Mouse (Mus musculus) layer of hippocampus, adult 18-20 months (tissue): ENCODE results near the gene Vps11. TPM values are rescaled to one million over a fixed set of nuclear protein-coding genes. Genes with fewer than 3 reads are reported as not detected.
"Not testable (repeated sequence)": the region's sequence is repeated elsewhere in the genome, so short reads cannot be mapped to it uniquely, and the experiment has no call there.

Experiments used
- DNase-seq, 2 experiments: peaks; one replicate each; pipeline ENCODE4 v3.0.0; 2022; ENCODE audit warnings: low spot score in 2 of 2
- total RNA-seq, 2 experiments: library from RNA; stranded (reverse); gene quantifications; 2 replicates each; pipeline ENCODE4 v1.2.3; 2021

Vps11 gene
- total RNA-seq, 2 experiments from 2014 or later, result 54.9 to 56.6 TPM

- DNase-seq, result no peak
Measured at GRCm38 (mm10) chr9:44336093-44336406, 25.4 kb downstream of the Vps11 start.

DNA sequence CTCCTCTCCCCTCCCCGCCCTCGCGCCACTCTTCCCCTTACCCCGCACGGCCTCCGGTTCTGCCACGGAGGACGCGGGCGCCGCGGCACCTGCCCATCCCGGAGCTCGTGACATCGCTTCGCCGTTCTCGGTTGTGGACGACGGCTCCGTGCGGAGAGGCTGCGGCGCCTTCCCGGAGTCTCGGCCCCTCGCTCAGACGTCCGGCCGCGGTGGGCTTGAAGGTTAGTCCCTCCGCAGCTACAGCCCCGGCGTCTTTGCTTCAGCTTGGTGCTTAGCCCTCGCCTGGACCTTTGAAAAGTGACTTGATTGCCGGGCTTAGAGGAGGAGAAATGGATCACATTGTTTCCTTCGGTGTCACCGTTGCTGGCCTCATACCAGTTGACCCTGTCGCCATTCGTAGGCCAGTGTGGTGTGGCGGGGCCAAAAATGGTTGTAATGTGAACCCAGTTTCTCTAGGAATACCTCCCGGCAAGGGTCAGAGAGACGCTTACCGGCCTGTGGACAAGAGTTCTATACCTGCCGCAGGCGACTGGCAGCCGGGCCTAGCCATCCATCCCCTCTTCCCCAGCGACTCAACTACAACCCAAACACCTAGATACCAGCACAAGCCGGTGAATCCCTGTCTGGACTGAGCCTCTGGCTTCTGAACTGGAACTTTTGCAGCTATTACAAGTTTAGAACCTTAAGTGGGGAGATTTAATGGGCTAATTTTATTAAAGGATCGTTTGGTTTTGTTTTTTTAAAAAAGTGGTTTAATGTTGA is 26.0 kb downstream of the Vps11 start:
- DNase-seq, result no peak

- DNase-seq, result peak; percentile 98 to 99
Measured at GRCm38 (mm10) chr9:44334396-44335330, 26.8 kb downstream of the Vps11 start, which contains the start of gene H2afx. Gene H2afx (plus strand): TSS chr9:44334694.

DNA sequence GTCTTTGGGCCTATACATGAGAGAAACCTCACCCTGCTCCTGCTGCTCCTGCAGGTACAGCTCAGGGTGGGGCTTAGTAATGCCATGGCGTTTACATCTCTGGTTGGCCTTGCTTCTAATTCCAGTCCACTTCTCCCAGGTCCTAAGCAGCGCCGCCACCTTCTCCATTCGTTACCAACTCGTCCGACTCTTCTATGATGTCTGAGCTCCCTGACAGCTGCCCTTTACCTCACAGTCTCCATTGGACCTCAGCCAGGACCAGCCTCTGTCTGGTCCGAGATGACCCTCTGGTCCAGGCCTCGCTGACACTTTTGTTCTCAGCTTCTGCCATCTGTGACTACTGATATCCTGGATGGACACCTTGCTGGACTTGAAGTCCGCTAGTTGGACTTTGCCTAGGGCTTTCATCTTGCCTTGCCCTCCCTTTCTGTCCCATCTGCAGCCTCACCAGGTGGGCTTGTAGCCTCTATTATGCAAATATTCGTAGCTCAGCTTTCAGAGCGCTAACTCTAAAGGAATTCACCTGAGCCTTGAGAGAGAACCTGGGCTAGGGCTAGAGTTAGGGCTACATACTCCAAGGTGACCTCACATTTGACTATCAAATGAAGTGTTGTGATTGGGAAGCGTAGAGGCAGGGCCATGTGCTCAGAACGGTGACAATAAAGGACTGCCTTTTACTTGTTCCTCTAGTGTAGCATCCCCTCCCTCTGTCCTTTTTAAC is 28.4 kb downstream of the Vps11 start:
- no peak for DNase-seq

DNA sequence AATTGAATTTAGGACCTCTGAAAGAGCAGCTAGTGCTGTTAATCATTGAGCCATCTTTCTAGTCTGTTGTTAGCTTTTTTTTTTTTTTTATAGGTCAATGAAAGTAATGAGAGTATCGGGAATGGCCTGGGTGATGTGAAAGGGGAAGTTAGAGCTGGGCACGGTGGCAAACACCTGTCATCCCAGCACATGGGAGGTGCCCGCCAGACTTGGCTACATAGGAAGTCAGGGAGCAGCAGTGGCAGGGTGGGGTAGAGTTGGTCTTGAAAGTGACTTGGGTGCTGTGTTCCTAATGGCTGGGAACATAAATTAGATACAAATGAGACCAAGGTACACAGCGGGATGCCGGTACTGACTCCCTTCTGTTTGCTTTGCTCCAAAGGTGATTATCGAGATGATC is 30.7 kb downstream of the Vps11 start:
- no peak for DNase-seq

DNA sequence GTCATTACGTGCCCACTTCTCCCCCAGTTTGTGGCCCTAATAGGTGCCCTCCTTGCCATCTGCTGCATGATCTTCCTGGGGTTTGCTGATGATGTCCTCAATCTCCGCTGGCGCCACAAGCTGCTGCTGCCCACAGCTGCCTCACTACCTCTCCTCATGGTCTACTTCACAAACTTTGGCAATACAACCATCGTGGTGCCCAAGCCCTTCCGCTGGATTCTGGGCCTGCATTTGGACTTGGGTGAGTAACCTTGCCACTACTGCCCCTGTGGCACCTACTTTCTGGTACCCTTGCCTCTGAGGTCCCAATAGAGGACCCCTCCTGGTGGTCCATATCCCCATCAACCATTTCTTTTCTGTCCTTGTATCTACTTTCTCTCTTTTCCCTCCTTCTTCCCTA is 33.5 kb downstream of the Vps11 start:
- DNase-seq, result no peak

- no peak for DNase-seq
Measured at GRCm38 (mm10) chr9:44327064-44327711, 34.3 kb downstream of the Vps11 start.

GRCm38 (mm10) chr9:44326371-44327063 is 35.0 kb downstream of the Vps11 start:
- peak; percentile 82 to 92 for DNase-seq

DNA sequence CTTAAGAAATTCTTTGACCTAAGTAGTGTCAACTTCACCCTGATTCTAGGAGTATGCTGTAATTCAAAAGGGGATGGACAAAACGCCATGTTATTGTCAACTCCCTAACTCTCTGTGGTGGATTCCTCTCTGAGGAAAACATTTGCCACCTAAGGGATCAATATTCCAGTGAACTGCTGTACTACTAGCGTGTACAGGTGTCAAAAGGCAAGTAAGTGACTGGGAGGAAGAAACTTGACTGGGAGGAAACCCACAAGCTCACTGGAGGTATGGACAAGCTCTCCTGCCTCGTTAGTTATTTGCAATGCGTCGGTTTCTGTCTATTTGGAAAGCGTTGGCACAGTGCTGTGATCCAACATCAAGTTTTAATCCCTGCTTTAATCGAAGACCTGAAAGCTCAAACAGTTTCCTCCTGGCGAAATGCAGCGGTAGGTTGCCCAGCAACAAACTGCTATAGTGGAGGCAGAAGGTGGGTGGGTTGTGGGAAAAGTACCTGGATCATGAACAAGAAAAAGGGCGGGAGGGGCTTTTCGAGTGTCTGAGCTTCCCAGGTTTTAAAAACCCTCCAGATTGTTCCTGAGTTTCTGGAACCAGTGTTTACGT is 35.6 kb downstream of the Vps11 start, which contains the start of gene Dpagt1:
TSS of gene Dpagt1 (plus strand) at position 252 of the 603 bp plus-strand sequence.
- DNase-seq, result no peak

DNA sequence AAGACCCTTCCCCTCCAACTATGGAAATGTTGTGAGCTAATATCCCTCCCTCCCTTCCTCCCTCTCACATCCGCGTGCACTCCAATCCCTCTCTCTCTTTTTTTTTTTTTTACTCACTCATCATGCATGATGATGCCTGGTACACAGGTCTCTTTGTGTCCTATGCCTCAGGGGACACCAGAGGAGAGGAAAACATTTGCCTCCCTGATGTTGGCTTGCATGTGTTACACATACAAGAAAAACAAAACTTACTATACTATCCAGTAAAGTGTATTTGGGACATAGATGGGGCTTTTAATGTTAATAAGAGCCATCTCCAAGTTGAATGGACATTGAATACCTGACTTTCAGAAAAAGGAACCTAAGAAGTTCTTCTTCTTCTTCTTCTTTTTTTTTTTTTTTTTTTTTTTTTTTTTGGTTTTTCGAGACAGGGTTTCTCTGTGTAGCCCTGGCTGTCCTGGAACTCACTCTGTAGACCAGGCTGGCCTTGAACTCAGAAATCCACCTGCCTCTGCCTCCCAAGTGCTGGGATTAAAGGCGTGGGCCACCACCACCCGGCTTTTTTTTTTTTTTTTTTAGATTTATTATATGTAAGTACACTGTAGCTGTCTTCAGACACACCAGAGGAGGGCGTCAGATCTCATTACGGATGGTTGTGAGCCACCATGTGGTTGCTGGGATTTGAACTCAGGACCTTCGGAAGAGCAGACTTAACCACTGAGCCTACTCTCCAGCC is 36.3 kb downstream of the Vps11 start:
- DNase-seq, result not testable (repeated sequence)

- DNase-seq, result no peak
Measured at GRCm38 (mm10) chr9:44324147-44324546, 37.3 kb downstream of the Vps11 start.

GRCm38 (mm10) chr9:44323656-44324055 is 37.8 kb downstream of the Vps11 start:
- DNase-seq, result not testable (repeated sequence)

- DNase-seq, result peak in 1 of 2 experiments; percentile 68
Measured at GRCm38 (mm10) chr9:44320799-44321133, 40.7 kb downstream of the Vps11 start.

DNA sequence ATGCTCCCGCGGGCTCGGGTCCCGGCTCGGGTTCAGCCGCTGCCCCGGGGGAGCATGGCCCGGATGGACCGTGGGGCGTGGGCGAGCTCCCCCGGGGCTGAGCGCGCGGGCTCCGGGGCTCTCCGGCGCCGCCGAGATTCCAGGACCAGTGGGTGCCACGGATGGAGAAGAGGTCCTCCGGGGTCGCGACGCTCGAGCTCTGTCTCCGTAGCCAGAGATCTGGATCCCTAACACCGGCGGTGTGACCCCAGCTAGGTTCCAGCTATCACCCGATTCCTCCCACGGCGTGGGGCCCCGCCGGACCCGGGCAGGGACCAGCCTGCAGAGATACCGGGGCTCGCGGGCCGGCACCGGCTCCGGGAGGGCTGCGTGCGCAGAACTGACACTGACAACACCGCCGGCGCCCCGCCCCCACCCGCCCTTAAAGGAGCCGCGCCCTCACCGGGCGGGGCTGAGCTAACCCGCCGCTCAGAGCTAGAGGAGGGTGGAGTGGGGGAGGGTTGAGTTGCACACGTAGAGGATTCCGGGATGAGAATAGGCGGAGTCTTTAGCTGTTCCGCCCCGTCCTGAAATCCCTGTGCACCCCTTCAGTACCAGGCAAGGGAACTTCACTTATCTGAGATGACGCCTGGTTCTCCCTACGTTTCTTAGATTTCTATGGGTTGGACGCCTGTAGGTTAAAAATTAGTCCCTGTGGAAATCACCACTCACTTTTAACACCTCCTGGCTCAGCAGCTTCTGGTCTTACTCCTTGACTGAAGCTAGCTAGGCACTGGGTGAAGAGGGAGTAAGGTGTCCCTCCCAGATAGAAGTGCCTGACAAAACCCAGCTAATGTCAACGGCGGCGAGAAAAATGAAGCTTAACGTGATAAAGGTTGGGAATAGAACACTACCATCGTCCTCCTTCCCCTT is 41.3 kb downstream of the Vps11 start, which contains the start of gene C2cd2l:
TSS of gene C2cd2l (minus strand) at position 399 of the 912 bp plus-strand sequence.
- DNase-seq, result peak; percentile 86 to 96

GRCm38 (mm10) chr9:44319105-44319886 is 42.2 kb downstream of the Vps11 start:
- DNase-seq, result no peak

DNA sequence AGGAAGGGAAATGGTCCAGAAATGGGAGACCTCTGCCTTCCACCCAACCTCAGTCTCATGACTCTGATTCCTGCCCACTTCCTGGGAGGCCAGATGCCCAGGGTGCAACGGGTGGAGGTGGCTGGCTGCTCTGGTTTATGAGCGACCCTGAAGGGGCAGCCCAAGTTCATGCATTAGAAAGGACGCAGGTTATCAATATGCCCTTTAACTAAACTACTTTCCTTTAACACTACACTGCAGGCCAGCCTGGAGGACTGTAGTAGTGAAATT is 42.7 kb downstream of the Vps11 start:
- DNase-seq, result no peak

DNA sequence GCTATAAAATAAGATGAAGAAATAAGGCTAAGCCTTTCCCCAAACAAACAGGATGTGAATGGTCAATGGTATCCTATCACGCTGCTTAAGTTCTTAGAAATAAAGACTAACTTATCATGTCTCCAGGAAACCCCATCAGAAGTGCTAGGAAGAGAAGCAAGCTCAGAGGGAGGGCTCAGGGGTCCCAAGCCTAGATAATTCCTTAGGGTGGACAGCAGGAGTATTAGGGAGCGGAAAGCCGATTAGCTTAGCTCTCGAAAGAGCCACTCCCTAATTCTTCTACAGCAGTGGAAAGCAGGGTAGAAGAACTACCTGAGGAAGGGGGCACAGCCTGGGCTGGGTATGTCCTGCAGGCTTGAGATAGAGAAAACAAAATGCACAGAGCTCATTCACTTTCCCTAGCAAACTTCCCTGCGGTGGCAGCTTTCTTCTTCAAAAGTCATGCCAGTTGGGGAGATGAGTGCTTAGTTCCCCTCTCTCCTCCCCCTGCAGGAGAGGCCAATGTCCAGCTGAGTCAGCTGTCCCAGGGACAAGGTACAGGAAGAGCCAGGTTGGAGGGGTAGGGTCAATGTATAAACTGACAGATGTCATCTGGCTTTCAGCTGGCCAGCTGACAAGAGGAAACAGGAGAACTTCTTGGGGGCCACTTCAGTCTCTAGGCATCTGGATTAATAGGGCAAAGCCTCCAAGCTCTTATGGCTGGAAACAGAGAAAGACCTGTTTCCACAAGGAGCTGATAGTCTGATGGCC is 43.2 kb downstream of the Vps11 start:
- no peak for DNase-seq
